Mouse (Mus musculus) ES-Bruce4 (cell line): ENCODE results near the gene Rbms3. TPM values are rescaled to one million over a fixed set of nuclear protein-coding genes. Genes with fewer than 3 reads are reported as not detected.

Source experiments
- H3K27ac ChIP-seq: 2 replicates; pipeline ENCODE4 v1.5.1; 2012; ENCODE audit warnings: low read length, inconsistent platforms; ENCODE audit not compliant: insufficient read depth
- H3K27me3 ChIP-seq: 2 replicates; pipeline ENCODE4 v1.6.1; 2012; ENCODE audit warnings: mild to moderate bottlenecking, low read length, inconsistent platforms; ENCODE audit not compliant: control insufficient read depth, poor library complexity, insufficient read depth, severe bottlenecking
- H3K36me3 ChIP-seq: 2 replicates; pipeline ENCODE4 v1.6.1; 2012; ENCODE audit warnings: inconsistent platforms, mild to moderate bottlenecking, low read length, moderate library complexity; ENCODE audit not compliant: control insufficient read depth, poor library complexity, insufficient read depth, severe bottlenecking
- H3K4me1 ChIP-seq: one replicate; pipeline ENCODE4 v1.8.1; 2011; ENCODE audit warnings: low read length; ENCODE audit not compliant: control insufficient read depth, insufficient read depth
- H3K4me3 ChIP-seq: 2 replicates; pipeline ENCODE4 v1.5.1; 2011; ENCODE audit warnings: low read depth, mild to moderate bottlenecking, low read length
- H3K9ac ChIP-seq: 2 replicates; pipeline ENCODE4 v1.6.1; 2012; ENCODE audit warnings: low read depth, mild to moderate bottlenecking, inconsistent platforms; ENCODE audit not compliant: poor library complexity, severe bottlenecking
- H3K9me3 ChIP-seq: replicated peaks from 2 replicates; pipeline ENCODE4 v1.6.1; 2012; ENCODE audit warnings: mild to moderate bottlenecking, low read length, inconsistent platforms; ENCODE audit not compliant: control insufficient read depth, poor library complexity, insufficient read depth, severe bottlenecking
- CTCF ChIP-seq: IDR thresholded peaks from one replicate; pipeline ENCODE4 v1.8.1; 2011; ENCODE audit warnings: low read depth, low read length
- EP300 ChIP-seq: IDR thresholded peaks from 2 replicates; pipeline ENCODE4 v1.6.1; 2011; ENCODE audit warnings: low read depth, low read length; ENCODE audit not compliant: insufficient read depth
- POLR2A ChIP-seq: IDR thresholded peaks from one replicate; pipeline ENCODE4 v1.8.1; 2011; ENCODE audit warnings: low read length; ENCODE audit not compliant: insufficient read depth
- polyA plus RNA-seq: library from polyadenylated mRNA; stranded (reverse); fragments of >200 nt; gene quantifications from 2 replicates; pipeline ENCODE4 v1.2.4, GENCODE M21; 2011; ENCODE audit warnings: low read depth; ENCODE audit not compliant: missing spikeins, insufficient read depth, insufficient read length

Rbms3 gene
- polyA plus RNA-seq, 1 experiment, result 1.8 TPM

GRCm38 (mm10) chr9:117379448-117379983 is 250.2 kb downstream of the Rbms3 start:
- H3K27ac ChIP-seq, result no peak overlapping the region
- no peak for TF ChIP-seq POLR2A
- TF ChIP-seq CTCF, result no peak
- TF ChIP-seq EP300, result no peak
- H3K27me3 ChIP-seq, result no peaks in the 10 kb centered on the region

GRCm38 (mm10) chr9:117378131-117378890 is 251.4 kb downstream of the Rbms3 start:
- no peak overlapping the region for H3K4me3 ChIP-seq
- H3K27ac ChIP-seq, result no peak overlapping the region
- TF ChIP-seq CTCF (no peak), POLR2A (no peak), EP300 (no peak)

More at GRCm38 (mm10) chr9:117379448-117379983, 250.2 kb downstream of the Rbms3 start:
- no peaks in the 10 kb centered on the region for H3K36me3 ChIP-seq
- no peaks in the 10 kb centered on the region for H3K9me3 ChIP-seq
- no peak overlapping the region for H3K4me3 ChIP-seq
- H3K9ac ChIP-seq, result no peak overlapping the region
- no peaks in the 10 kb centered on the region for H3K4me1 ChIP-seq

GRCm38 (mm10) chr9:117375776-117376175 is 253.9 kb downstream of the Rbms3 start:
- Histone ChIP-seq H3K27ac (no peak overlapping the region), H3K9me3 (no peaks in the 10 kb centered on the region)

More at GRCm38 (mm10) chr9:117378131-117378890, 251.4 kb downstream of the Rbms3 start:
- H3K27me3 ChIP-seq, result no peaks in the 10 kb centered on the region
- no peak overlapping the region for H3K9ac ChIP-seq
- no peaks in the 10 kb centered on the region for H3K36me3 ChIP-seq
- H3K4me1 ChIP-seq, result no peaks in the 10 kb centered on the region
- no peaks in the 10 kb centered on the region for H3K9me3 ChIP-seq

GRCm38 (mm10) chr9:117373164-117373741 is 256.5 kb downstream of the Rbms3 start:
- Histone ChIP-seq H3K36me3 (no peaks in the 10 kb centered on the region), H3K27me3 (no peaks in the 10 kb centered on the region), H3K27ac (no peak overlapping the region), H3K4me3 (no peak overlapping the region), H3K4me1 (no peaks in the 10 kb centered on the region), H3K9ac (no peak overlapping the region), H3K9me3 (no peaks in the 10 kb centered on the region)
- no peak for TF ChIP-seq CTCF
- TF ChIP-seq EP300, result no peak
- TF ChIP-seq POLR2A, result no peak

More at GRCm38 (mm10) chr9:117375776-117376175, 253.9 kb downstream of the Rbms3 start:
- no peak overlapping the region for H3K9ac ChIP-seq
- no peaks in the 10 kb centered on the region for H3K36me3 ChIP-seq
- no peaks in the 10 kb centered on the region for H3K27me3 ChIP-seq
- no peaks in the 10 kb centered on the region for H3K4me1 ChIP-seq
- no peak overlapping the region for H3K4me3 ChIP-seq
- TF ChIP-seq EP300, result no peak

GRCm38 (mm10) chr9:117371980-117372379 is 257.7 kb downstream of the Rbms3 start:
- no peaks in the 10 kb centered on the region for H3K27me3 ChIP-seq
- H3K9ac ChIP-seq, result no peak overlapping the region
- H3K27ac ChIP-seq, result no peak overlapping the region
- H3K9me3 ChIP-seq, result no peaks in the 10 kb centered on the region
- H3K4me3 ChIP-seq, result no peak overlapping the region
- H3K4me1 ChIP-seq, result no peaks in the 10 kb centered on the region
- no peaks in the 10 kb centered on the region for H3K36me3 ChIP-seq
- TF ChIP-seq CTCF (no peak), EP300 (no peak), POLR2A (no peak)

GRCm38 (mm10) chr9:117370086-117370485 is 259.6 kb downstream of the Rbms3 start:
- no peak overlapping the region for H3K9ac ChIP-seq
- no peak overlapping the region for H3K4me3 ChIP-seq
- H3K9me3 ChIP-seq, result no peaks in the 10 kb centered on the region
- no peak for TF ChIP-seq POLR2A
- no peaks in the 10 kb centered on the region for H3K4me1 ChIP-seq
- no peak overlapping the region for H3K27ac ChIP-seq
- H3K36me3 ChIP-seq, result no peaks in the 10 kb centered on the region
- H3K27me3 ChIP-seq, result no peaks in the 10 kb centered on the region
